Mouse (Mus musculus) thymus, postnatal 0 days (tissue): Measurements from ENCODE around the gene Nkain2. TPM values are rescaled to one million over a fixed set of nuclear protein-coding genes. Genes with fewer than 3 reads are reported as not detected.
"Not testable (repeated sequence)": the region's sequence is repeated elsewhere in the genome, so short reads cannot be mapped to it uniquely, and the experiment has no call there.

Source experiments
- DNase-seq: peaks from one replicate; pipeline ENCODE4 v3.0.0-alpha.2; 2015; ENCODE audit warnings: low spot score
- polyA plus RNA-seq: library from polyadenylated mRNA; unstranded; fragments of >200 nt; fragmentation: Nextera tagmentation; extraction: Ambion mirVana; gene quantifications from 2 replicates; pipeline ENCODE4 v1.2.1, GENCODE M21; 2015

Nkain2 gene
- polyA plus RNA-seq = 0.06 TPM in 1 of 2 replicates, not detected in the other

GRCm38 (mm10) chr10:32889652-32890506 lies at the start of gene Nkain2:
TSS of gene Nkain2 (minus strand) at chr10:32890462.
- DNase-seq = no peak

DNA sequence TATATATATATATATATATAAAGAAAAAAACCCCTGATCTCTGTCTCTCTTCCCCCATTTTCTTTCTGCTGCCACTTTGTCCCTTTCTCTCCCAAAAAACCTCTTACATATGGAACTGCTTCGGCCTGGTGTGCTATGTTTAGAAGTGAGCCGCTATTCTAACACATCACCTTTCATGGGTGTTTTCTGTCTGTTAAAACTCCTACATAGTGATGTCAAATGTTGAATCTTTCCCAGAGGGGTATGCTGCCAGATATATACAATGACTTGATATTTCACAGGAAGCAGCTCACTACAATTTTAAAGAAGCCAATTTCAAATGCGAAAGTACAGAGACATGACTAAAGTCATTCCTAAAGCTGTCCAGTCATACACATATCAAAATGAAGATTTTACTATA lies 49.6 kb upstream of the Nkain2 start:
- no peak for DNase-seq

DNA sequence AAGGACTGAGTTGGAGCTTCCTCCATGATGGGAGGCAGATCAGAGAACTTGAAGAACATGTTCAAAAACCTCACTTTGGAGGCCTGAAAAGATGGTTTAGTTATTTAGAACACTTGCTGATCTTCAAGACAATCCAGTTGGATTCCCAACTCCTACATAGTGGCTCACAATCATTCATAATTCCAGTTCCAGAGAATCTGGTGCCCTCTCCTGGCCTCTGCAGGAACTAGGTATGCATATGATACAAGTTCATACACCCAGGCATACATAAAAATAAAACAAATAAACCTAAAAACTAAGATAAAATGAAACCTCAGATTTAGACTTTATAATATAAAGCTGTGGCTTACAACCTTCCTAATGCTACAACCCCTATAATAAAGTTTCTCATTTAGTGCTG lies 4.8 kb upstream of the Nkain2 start:
- no peak for DNase-seq

DNA sequence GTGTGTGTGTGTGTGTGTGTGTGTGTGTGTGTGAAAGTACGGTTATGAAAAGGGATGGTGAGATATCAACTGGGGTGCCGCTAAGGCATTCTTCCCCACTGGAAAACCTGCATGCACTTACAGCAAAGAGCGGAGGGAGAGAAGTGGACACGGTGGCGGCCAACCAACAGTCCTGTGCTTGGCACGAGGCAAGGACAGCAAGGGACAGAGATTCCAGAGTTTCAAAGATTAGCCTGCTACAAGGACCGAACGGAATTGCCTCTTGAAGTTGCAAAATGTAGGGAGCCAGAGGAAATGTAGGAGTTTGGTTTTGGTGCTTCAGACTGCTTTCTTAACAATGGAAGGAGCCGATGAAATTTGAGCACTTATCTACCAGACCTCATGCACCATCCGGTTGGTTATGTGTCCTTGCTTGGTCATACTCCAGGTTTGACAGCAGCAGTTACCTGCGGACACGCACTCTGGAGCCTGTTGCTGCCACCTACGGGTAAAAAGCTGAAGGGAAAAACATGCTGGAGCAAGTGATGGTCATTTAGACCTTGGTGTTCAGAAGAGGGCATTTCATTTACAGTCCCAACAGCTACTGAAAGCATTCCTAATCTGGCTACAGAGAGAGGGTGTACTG lies 357 bp upstream of the Nkain2 start:
- DNase-seq = no peak

- DNase-seq = no peak
These were observed 8.3 kb downstream of the Nkain2 start for GRCm38 (mm10) chr10:32881977-32882376.

GRCm38 (mm10) chr10:32870691-32871406 lies 19.4 kb downstream of the Nkain2 start:
- DNase-seq = no peak

- no peak for DNase-seq
These were observed 20.7 kb downstream of the Nkain2 start for GRCm38 (mm10) chr10:32869541-32869940.

- DNase-seq = no peak
These were observed 74.9 kb downstream of the Nkain2 start for GRCm38 (mm10) chr10:32815210-32815883.

GRCm38 (mm10) chr10:32796215-32796614 lies 94.0 kb downstream of the Nkain2 start:
- no peak for DNase-seq

DNA sequence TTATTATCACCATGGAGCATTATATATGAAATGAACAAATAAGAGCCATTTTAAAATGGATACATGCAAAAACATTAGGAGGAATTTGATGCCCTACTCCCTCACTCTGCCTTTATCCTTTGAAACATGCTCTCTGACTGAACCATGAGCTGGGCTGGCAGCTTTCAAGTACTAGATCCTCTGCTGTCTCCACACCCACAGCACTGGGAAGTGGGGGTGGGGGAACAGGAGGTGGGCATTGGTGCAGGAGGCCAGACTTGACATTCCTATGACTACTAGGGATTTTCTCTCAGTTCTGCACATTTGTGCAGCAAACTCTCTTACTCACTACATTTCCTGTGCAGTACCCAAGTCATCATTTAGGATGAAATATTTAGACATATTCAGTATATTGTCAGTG lies 99.7 kb downstream of the Nkain2 start:
- DNase-seq = no peak

GRCm38 (mm10) chr10:32782732-32783359 lies 107.4 kb downstream of the Nkain2 start:
- no peak for DNase-seq

- no peak for DNase-seq
These were observed 151.3 kb downstream of the Nkain2 start for GRCm38 (mm10) chr10:32738989-32739388.

DNA sequence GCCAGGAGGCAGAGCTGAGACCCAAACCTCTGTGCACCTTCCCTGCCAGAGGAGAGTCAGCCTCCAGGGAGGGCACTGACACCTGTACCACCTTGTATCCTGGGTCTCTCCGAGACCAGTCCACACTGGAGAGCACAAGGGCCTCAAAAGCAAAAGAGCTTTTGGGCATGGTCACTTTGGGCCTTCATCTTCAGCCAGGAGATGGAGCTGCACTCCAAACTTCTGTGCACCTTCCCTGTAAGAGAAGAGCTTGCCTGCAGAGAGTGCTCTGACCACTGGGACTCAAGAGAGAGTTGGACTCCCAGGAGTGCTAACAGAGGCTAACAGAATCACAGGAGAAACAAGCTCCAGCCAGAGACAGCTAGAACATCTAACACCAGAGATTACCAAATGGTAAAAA lies 183.7 kb downstream of the Nkain2 start:
- not testable (repeated sequence) for DNase-seq

GRCm38 (mm10) chr10:32696661-32697060 lies 193.6 kb downstream of the Nkain2 start:
- DNase-seq = no peak

DNA sequence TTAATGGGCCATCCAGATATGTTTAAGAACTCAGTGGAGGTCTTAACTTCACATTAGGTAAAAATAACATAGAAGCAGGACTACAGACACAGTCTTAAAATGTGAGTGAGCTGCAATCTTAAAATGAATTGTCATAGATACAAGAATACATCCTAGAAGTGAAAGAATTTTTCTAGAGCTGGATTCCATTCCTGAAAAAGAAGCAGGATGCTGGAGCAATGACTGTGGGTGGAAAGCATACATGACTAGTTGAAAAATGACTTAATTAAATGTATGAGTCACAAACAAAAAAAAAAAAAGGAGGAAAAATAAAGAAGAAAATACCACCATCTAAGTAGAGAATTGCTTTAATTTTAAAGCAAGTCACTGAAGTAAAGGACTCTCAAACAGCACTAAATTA lies 205.7 kb downstream of the Nkain2 start:
- DNase-seq = no peak

- no peak for DNase-seq
These were observed 250.0 kb downstream of the Nkain2 start for GRCm38 (mm10) chr10:32640256-32640655.

GRCm38 (mm10) chr10:32639173-32639572 lies 251.1 kb downstream of the Nkain2 start:
- no peak for DNase-seq

DNA sequence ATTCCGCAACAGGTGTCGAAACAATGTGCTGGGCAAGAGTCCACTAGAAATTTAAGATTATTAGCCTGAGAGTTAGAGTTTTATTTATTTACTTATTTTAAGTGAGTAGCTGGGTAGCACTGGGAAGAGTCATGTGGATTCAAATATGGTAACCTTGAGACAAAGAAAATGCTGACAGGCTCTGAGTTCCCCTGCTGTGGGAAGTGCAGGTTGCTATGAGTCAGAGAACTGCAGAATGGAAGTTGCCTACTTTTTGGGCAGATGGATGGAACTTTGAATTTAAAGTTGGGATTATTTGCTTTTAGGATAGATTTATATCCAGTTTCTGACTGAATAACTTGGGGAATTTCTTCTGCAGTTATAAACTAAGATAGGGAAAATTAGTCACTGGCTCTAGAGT lies 259.2 kb downstream of the Nkain2 start:
- DNase-seq = no peak

DNA sequence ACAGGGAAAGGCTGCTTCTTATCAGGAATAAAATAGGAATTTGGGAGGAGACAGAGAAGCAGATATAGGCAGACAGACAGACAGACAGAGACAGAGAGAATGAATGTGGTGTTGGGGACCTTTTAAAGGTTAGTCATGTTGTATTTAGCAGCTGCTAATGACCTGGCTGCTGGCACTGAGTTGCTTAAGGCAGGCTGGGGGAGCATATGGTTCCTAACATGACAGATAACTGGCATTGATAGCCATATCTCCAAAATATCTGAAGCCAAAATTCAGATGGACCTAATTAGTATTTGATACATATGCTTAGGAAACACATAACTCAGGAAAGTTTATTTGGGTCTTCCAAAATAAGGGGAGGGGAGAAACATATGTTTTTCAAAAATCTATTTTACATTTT lies 285.8 kb downstream of the Nkain2 start:
- no peak for DNase-seq

DNA sequence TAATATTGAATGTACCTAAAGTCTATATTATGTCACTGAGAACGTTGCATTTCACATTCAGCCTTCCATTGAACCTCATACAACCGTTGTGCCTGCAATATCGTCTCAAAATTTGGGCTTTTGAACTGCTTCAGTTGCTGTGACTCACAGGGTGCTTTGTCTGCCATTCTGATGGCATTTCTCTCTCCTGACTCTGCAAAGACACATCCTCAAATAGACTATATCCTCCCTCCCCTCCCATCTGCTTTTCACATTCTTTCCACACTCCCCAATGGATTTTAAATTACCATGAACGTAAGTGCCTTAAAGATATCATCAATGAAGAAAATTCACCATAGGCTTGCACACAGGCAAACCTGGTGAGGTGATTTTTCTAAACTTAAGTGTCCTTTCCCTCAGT lies 287.5 kb downstream of the Nkain2 start:
- DNase-seq = no peak

- no peak for DNase-seq
These were observed 295.3 kb downstream of the Nkain2 start for GRCm38 (mm10) chr10:32594998-32595397.
